Mouse (Mus musculus) fat pad, adult 2 months (tissue): ENCODE measurements around the gene Gm9376.

Experiments
- DNase-seq: peaks from one replicate; pipeline ENCODE4 v3.0.0-alpha.2; 2011; ENCODE audit warnings: low read depth, low spot score; ENCODE audit errors: extremely low read depth

Gene Gm9376

DNA sequence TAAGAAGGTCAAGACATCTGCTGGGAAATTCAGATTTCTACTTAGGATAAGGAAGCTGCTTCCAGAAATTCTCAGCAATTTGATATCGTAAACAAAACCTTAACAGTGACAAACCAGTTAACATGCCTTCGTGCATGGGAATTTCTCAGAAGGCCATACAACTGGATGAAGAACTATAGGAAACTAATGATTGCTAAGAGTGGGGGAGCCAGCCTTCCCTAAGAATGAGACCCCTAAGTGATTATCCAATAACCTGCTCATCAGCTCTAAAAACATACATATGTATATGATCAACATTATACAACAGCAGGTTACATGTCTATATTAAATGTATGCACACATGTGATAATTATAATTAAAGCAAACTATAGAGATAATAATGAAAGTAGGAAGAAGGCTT is at the start of gene Gm9376:
Gm9376 (plus strand) TSS at position 301 of the 400 bp plus-strand sequence.
- no peak for DNase-seq

GRCm38 (mm10) chr14:118220885-118221284 is 45.9 kb upstream of the Gm9376 start:
- no peak for DNase-seq

DNA sequence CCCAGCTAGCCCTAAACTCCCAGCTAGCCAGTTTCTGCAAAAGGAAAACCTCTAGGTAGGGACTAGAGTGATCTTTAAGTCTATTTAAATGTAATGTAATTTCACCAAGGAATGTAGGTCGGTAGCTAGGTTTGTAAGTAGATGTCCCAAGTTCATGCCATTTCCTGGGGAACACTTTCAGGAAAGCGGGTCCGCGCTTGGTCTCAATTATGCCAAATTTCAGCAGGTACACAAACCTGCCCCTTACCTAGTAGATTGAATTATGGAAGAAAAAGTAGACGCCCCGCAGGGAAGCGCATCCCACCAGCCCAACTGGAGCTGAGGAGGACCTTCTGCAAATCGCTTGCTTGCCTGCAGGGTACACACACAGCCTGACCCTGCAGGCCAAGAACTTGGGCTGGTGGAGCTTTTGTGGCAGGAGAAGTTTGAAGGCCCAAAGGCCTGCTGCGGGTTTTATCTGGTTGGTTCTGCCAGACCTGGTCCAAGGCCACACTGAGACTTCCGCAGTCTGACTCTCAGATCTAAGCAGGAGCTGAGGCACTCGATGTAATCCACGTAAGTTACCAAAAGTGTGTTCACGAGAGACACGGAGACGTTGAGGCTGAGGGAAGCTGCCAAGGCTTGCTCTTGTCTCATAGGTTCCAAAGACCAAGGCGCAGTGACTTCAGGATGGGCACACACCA is 41.6 kb upstream of the Gm9376 start:
- DNase-seq, result no peak

DNA sequence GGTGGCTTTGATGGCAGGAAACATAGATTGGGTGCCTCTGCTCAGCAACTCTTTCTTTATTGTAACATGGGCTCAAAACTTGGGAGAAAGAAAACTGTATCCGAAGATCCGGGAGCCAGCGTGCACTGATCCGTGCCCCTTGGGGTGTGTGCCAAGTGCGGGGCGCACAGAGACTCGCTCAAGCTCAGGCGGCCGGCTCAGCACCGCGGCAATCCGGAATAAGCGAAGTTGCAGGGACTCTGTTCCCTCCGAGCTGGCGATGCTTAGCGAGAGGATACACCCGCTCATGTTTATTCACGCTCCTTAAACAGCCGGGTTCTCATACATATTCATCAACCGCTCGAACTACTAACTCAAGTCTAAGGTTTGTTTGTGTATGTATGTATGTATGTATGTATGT is 40.8 kb upstream of the Gm9376 start:
- no peak for DNase-seq

DNA sequence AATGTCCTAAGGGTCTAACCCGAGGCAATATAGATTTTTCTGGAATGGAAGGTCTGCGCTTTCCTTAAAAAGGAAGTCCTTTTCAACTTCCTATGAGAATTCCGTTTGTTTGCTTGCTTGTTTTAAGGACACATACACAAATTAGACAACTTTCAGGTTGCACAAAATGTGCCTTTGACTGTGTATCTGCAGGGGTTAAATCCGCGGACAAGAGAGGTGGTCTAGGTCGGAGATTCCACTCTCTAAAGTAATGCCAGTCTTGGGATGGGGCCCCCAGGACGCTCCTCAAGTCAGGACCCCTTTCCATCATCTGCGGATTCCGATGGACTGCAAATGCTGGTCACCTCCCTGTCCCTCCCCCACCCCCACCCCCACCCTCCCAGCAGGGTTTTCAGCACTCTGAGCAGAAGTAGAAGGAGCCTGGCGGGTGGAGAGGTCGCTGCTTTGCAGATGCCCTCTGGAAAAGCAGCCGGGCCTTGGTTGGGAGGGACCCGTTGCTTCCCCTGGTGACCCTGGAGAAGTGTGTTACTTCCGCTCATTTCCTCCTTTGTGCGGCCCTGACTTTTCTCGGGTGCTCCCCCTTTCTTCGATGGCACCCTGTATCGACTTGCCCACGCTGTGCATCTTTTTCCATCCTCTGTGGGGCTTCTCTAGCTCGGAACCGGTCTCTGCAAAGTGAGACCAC is 40.1 kb upstream of the Gm9376 start:
- DNase-seq, result no peak

DNA sequence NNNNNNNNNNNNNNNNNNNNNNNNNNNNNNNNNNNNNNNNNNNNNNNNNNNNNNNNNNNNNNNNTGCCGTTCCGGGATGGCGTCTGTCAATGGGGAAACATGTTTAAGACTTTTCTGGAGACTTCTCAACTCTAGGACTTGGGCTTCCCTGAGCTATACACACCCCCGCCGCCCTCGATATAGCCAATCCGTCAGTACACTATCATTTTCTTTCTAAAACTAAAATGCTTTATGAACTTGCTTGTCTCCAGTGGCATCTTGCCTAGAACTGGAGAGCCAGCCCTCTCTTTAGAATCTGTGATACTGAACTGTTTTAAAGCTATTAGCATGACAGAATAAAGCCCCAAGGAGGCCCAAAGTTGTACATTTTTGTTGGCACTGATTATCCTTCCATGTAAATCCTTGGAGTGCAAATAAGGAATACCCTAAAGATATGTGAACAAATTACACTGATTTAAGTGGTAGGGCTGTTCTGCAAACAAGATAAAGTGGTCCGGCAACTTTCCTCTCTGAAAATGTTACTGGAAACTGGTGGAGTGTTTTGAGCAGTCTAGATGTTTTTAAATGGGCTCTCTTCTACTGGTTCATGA is 34.3 kb upstream of the Gm9376 start:
- no peak for DNase-seq

DNA sequence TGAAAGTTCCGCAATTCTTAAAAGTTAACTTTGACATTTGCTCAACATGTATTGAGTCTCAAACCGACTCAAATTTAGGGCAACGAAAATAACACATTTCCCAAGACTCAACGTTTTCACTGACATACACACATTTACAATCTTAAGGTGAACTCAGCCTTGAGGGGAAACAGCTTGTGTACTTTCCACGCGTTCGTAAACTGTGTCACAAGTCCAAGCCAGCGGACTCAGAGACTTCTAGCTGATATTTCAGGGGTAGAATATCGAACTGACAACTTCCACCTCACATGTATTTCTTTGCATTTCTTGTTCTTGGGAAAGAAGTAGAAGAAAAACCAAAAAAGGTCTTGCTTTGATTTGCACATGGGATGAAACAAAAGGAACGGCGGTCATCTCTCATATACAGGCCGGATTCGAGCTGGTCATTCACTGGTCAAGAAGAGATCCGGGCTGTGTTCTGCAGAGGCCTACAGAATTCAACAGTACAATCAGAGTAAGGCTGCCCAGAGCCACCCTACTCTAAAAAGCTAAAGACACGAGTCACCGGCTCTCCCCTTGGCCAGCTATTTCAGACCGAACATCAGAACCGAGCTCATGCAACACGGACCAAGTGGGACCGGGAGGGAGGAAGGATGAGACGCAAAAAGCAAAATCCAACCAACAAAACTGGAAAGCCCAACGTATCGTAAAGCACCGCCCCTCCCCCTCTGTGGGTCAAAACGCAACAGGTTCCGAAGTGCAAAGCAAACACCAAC is 32.8 kb upstream of the Gm9376 start:
- DNase-seq, result no peak

GRCm38 (mm10) chr14:118234541-118235210 is 32.1 kb upstream of the Gm9376 start:
- DNase-seq, result no peak

- no peak for DNase-seq
Measured at GRCm38 (mm10) chr14:118235361-118235972, 31.3 kb upstream of the Gm9376 start.

GRCm38 (mm10) chr14:118235973-118236885 is 30.5 kb upstream of the Gm9376 start:
- no peak for DNase-seq

- DNase-seq, result peak; percentile 2
Measured at GRCm38 (mm10) chr14:118236886-118237289, 29.9 kb upstream of the Gm9376 start, which contains the start of gene Sox21. Gene Sox21, minus strand, starts transcription at chr14:118237030.

GRCm38 (mm10) chr14:118237786-118238185 is 29.0 kb upstream of the Gm9376 start:
- DNase-seq, result no peak

DNA sequence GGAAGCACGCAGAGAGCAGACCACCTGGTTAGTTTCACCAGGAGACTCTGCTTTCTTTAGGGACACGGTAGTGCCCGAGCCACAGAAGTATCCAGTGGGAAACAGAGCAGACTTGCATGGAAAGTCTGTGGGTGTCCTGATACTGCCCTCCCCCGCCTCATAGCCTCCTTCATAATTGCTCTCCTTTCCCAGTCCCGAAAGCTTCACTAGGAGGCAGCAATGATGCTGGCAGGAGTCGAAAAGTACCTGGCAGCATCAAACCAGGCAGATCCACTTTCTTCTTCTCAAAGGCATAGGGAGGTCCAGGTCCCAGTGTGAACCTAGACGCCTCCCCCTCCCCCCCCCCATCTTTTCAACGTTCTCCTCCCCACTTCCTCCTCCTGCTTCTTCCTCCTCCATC is 27.4 kb upstream of the Gm9376 start:
- no peak for DNase-seq

- DNase-seq, result no peak
Measured at GRCm38 (mm10) chr14:118241416-118241815, 25.3 kb upstream of the Gm9376 start.

- no peak for DNase-seq
Measured at GRCm38 (mm10) chr14:118253381-118253780, 13.4 kb upstream of the Gm9376 start.

GRCm38 (mm10) chr14:118268849-118269248 is 2.1 kb downstream of the Gm9376 start:
- no peak for DNase-seq

DNA sequence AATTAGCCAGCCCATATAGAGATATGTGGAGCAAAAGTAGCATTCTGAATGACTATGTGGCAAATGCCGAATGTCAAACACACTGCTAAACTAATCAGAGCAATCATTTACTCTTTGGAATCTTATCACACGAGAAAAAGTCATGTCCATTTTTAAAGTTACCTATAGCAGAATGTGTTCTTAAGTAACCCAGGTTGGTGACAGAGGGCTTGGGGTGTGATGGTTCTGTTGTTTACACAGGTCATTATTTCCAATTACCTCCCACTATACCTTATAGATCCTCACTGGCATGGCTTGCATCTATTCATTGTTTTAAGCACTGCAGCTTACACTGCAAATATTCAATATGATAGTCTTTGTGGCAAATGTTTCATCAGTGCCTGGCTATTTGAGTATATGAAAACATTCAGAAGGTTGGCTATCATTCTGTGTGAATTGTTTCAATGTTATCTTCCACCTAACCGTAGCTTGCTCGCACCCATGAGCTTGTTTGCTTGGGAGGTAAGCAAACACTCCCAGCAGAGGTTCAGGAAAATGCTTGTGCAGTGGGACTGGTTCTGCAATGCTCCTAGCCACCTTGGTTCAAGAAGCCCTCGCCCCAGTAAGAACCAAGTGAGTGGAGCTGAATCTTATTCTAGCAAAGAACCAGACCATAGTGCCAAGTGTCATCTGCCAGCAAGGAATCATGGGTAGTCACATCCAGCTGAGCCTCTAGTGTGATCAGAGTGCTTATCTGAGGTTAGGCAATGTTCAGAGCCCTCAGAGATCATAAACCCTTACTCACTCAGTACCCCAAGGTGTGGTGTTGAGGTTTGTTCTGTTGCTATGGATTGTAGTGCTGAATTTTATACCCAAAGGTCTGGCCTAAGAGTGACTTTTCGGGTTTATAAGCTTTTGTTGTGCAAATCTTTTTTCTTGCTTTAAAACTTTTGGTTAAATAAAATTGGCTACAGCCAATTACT is 6.1 kb downstream of the Gm9376 start:
- no peak for DNase-seq
